Mouse (Mus musculus) liver, embryonic 11.5 days (tissue): ENCODE measurements around the gene Urm1. TPM values are rescaled to one million over a fixed set of nuclear protein-coding genes. Genes with fewer than 3 reads are reported as not detected.

Experiments
- ATAC-seq: fragments of 200-750 bp; cut with Nextera tagmentation; replicated peaks from 2 replicates; pipeline ENCODE4 v1.8.0; 2017; ENCODE audit warnings: moderate number of reproducible peaks, mild to moderate bottlenecking, moderate TSS enrichment, moderate library complexity; ENCODE audit not compliant: low FRiP score
- DNase-seq: peaks from one replicate; pipeline ENCODE4 v3.0.0-alpha.2; 2017; ENCODE audit warnings: low spot score
- H3K27ac ChIP-seq: fragments of 300-500 bp; sonication (generic); 2 replicates; pipeline ENCODE4 v1.5.1; 2014; ENCODE audit warnings: mild to moderate bottlenecking, low read depth, low read length, control low read depth
- H3K27me3 ChIP-seq: fragments of 300-500 bp; sonication (generic); replicated peaks from 2 replicates; pipeline ENCODE4 v1.6.1; 2014; ENCODE audit warnings: low read length, mixed read lengths; ENCODE audit not compliant: control insufficient read depth, insufficient read depth
- H3K36me3 ChIP-seq: fragments of 300-500 bp; sonication (generic); 2 replicates; pipeline ENCODE4 v1.6.1; 2014; ENCODE audit warnings: mild to moderate bottlenecking, low read length, moderate library complexity, mixed read lengths; ENCODE audit not compliant: control insufficient read depth, insufficient read depth
- H3K4me1 ChIP-seq: fragments of 300-500 bp; sonication (generic); replicated peaks from 2 replicates; pipeline ENCODE4 v1.6.1; 2014; ENCODE audit warnings: low read length, mixed read lengths; ENCODE audit not compliant: control insufficient read depth, insufficient read depth
- H3K4me2 ChIP-seq: fragments of 300-500 bp; sonication (generic); 2 replicates; pipeline ENCODE4 v1.6.1; 2014; ENCODE audit warnings: mild to moderate bottlenecking, control low read depth, moderate library complexity
- H3K4me3 ChIP-seq: fragments of 300-500 bp; sonication (generic); 2 replicates; pipeline ENCODE4 v1.5.1; 2014; ENCODE audit warnings: low read depth, low read length, control low read depth
- H3K9ac ChIP-seq: fragments of 300-500 bp; sonication (generic); 2 replicates; pipeline ENCODE4 v1.6.1; 2014; ENCODE audit warnings: low read depth, low read length, control low read depth
- H3K9me3 ChIP-seq: fragments of 300-500 bp; sonication (generic); 2 replicates; pipeline ENCODE4 v1.6.1; 2016; ENCODE audit warnings: low read length, inconsistent platforms, mixed read lengths; ENCODE audit not compliant: control insufficient read depth
- WGBS: fragments of 180-500 bp; shearing (Covaris S2); extraction: QIAGEN DNeasy Blood & Tissue Kit; methylation state at CpG from one replicate; pipeline ENCODE4 v1.1.7; 2014; 5-methylcytosine and 5-hydroxymethylcytosine counted together
- polyA plus RNA-seq: library from polyadenylated mRNA; unstranded; fragments of >200 nt; fragmentation: Nextera tagmentation; extraction: Ambion mirVana; gene quantifications from 2 replicates; pipeline ENCODE4 v1.2.1, GENCODE M21; 2014

Gene Urm1
- polyA plus RNA-seq, 1 experiment from 2014 or later, result 21.1 TPM

DNA sequence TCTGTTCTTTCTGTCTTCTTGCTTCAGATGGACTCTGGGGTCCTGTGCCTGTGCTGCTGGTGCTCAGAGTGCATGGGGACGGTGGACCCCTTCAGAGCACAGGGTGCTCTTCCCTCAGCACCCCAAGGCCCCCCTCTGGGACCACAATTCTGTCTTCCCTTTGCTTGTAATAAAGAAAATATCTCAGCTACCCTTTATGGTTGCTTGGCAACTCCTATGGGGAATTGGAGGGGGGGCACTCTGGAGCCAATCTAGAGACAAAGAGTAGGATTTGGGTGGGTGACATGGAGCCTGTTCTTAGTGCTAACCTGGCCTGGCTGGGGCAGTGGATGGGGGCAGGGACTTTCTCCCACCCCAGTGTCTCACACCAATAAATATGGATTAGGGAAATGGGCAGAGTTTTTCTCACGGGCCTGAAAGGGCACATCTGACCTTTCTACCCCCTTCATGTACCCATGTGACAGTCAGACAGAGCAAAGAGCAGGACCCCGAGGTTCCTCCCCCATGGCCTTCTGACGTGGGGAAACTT lies 33.1 kb downstream of the Urm1 start:
- H3K4me2 ChIP-seq, result no peak overlapping the region
- no peak overlapping the region for H3K4me3 ChIP-seq
- no peak for ATAC-seq
- no peak for DNase-seq
- H3K27ac ChIP-seq, result no peak overlapping the region
- WGBS, result 46% methylated on average over 4 of the region's 4 CpGs
- no peaks in the 10 kb centered on the region for H3K9me3 ChIP-seq
- H3K4me1 ChIP-seq, result no peaks in the 10 kb centered on the region
- no peak overlapping the region for H3K9ac ChIP-seq
- no peaks in the 10 kb centered on the region; the same call in 1 of the 2 replicates for H3K27me3 ChIP-seq
- H3K36me3 ChIP-seq, result no peaks in the 10 kb centered on the region

DNA sequence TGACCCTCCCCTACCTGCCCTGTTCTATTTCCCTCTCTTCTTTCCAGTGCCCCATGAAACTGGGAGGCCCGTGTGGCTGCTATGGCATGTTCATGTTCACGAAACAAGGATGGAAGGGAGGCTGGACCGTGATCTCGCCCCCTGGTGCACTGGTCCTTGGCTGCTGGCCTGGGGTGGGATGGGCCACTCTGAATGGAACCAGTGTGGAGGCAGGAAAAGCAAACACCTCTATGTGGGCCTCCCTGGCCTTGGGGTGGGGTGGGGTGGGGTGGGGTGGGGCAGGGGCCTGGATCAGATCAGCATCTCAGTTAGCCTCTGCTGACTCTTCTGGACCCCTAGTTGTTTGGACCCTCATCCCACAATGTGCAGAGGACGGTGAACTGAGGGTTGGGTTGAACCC lies 33.9 kb downstream of the Urm1 start:
- no peak for ATAC-seq
- Histone ChIP-seq H3K9ac (no peak overlapping the region), H3K4me1 (no peaks in the 10 kb centered on the region), H3K27me3 (no peaks in the 10 kb centered on the region; the same call in 1 of the 2 replicates), H3K9me3 (no peaks in the 10 kb centered on the region), H3K4me3 (no peak overlapping the region), H3K27ac (no peak overlapping the region), H3K36me3 (no peaks in the 10 kb centered on the region), H3K4me2 (no peak overlapping the region)
- WGBS, result 69% methylated on average over 5 of the region's 5 CpGs
- no peak for DNase-seq

GRCm38 (mm10) chr2:29855585-29856210 lies 35.8 kb downstream of the Urm1 start:
- DNase-seq (no peak), ATAC-seq (no peak)
- Histone ChIP-seq H3K9me3 (no peaks in the 10 kb centered on the region), H3K36me3 (no peaks in the 10 kb centered on the region), H3K4me1 (no peaks in the 10 kb centered on the region), H3K27me3 (no peaks in the 10 kb centered on the region; the same call in 1 of the 2 replicates), H3K4me3 (no peak overlapping the region), H3K9ac (no peak overlapping the region), H3K27ac (no peak overlapping the region), H3K4me2 (no peak overlapping the region)
- 77% methylated on average over 10 of the region's 10 CpGs for WGBS

- Histone ChIP-seq H3K27ac (no peak overlapping the region), H3K9me3 (no peaks in the 10 kb centered on the region), H3K4me2 (no peak overlapping the region), H3K9ac (no peak overlapping the region), H3K27me3 (no peaks in the 10 kb centered on the region; the same call in 1 of the 2 replicates), H3K4me1 (no peaks in the 10 kb centered on the region), H3K36me3 (no peaks in the 10 kb centered on the region), H3K4me3 (no peak overlapping the region)
- WGBS, result 40% methylated on average over 19 of the region's 19 CpGs
- no peak for ATAC-seq
- no peak for DNase-seq
Measured at GRCm38 (mm10) chr2:29856451-29857260, 36.8 kb downstream of the Urm1 start.

DNA sequence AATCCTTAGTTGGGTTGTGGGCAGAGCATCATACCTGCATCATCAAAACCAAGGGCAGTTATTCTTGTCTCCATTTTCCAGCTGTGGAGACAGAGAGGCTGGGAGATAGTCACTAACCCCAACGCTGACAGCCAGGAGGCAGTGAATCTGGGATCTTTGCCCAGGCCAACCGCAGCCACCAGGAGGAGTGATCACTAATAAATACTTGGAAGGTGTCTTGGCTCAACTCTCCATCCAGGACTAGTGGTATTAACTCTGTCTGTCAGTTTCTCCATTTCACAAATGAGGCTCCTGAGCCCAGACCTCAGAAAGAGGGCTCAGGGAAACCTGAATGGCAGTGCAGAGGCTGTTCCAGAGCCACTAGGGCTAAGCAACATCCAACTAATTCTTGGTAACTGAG lies 37.5 kb downstream of the Urm1 start:
- no peaks in the 10 kb centered on the region for H3K4me1 ChIP-seq
- WGBS, result 38% methylated on average over 2 of the region's 2 CpGs
- H3K4me3 ChIP-seq, result no peak overlapping the region
- H3K36me3 ChIP-seq, result no peaks in the 10 kb centered on the region
- no peak overlapping the region for H3K27ac ChIP-seq
- no peak overlapping the region for H3K9ac ChIP-seq
- H3K9me3 ChIP-seq, result no peaks in the 10 kb centered on the region
- H3K4me2 ChIP-seq, result no peak overlapping the region
- H3K27me3 ChIP-seq, result no peaks in the 10 kb centered on the region; the same call in 1 of the 2 replicates
- ATAC-seq, result no peak
- DNase-seq, result no peak

- Histone ChIP-seq H3K4me2 (no peak overlapping the region), H3K4me1 (no peaks in the 10 kb centered on the region), H3K4me3 (no peak overlapping the region), H3K36me3 (no peaks in the 10 kb centered on the region), H3K27me3 (no peaks in the 10 kb centered on the region; the same call in 1 of the 2 replicates), H3K9me3 (no peaks in the 10 kb centered on the region), H3K27ac (no peak overlapping the region), H3K9ac (no peak overlapping the region)
- DNase-seq (no peak), ATAC-seq (no peak)
- WGBS, result 71% methylated on average over 5 of the region's 5 CpGs
Measured at GRCm38 (mm10) chr2:29857967-29858366, 38.1 kb downstream of the Urm1 start.

- Histone ChIP-seq H3K36me3 (no peaks in the 10 kb centered on the region), H3K4me2 (no peak overlapping the region), H3K27me3 (no peaks in the 10 kb centered on the region; the same call in 1 of the 2 replicates), H3K4me1 (no peaks in the 10 kb centered on the region), H3K9ac (no peak overlapping the region), H3K4me3 (no peak overlapping the region), H3K9me3 (no peaks in the 10 kb centered on the region), H3K27ac (no peak overlapping the region)
- ATAC-seq, result no peak
- DNase-seq, result no peak
- WGBS, result 8% methylated on average over 5 of the region's 5 CpGs
Measured at GRCm38 (mm10) chr2:29858748-29859473, 39.0 kb downstream of the Urm1 start.

GRCm38 (mm10) chr2:29865125-29865524 lies 45.2 kb downstream of the Urm1 start:
- ATAC-seq (no peak), DNase-seq (no peak)
- no peak overlapping the region for H3K4me3 ChIP-seq
- 67% methylated on average over 4 of the region's 4 CpGs for WGBS
- no peaks in the 10 kb centered on the region; the same call in none of the 2 replicates for H3K4me1 ChIP-seq
- H3K36me3 ChIP-seq, result no peaks in the 10 kb centered on the region
- no peak overlapping the region for H3K4me2 ChIP-seq
- no peaks in the 10 kb centered on the region for H3K27me3 ChIP-seq
- no peak overlapping the region for H3K27ac ChIP-seq
- no peaks in the 10 kb centered on the region for H3K9me3 ChIP-seq
- no peak overlapping the region for H3K9ac ChIP-seq
